ENCODE assay signal across 19 mouse cellular contexts in genomic region chr16:10699316-10699715, GRCm38 (mm10).
"Had no signal": no experiment of that assay in that cellular context is flagged by ENCODE, and none has a peak within 500 bp of the region (broad histone marks: within the 10 kb centered on the region; RNA-seq: fewer than 3 reads in every experiment).

No protein-coding gene starts in this region.

- H3K9ac ChIP-seq: intestine, embryonic 15.5 days; limb, embryonic 12.5 days; limb, embryonic 15.5 days; liver, embryonic 14.5 days; liver, postnatal 0 days; lung, embryonic 14.5 days had no signal

- ATAC-seq: intestine, embryonic 15.5 days; liver, postnatal 0 days had no signal

- H3K27me3 ChIP-seq: intestine, embryonic 15.5 days; limb, embryonic 12.5 days; limb, embryonic 15.5 days had no signal

- H3K27ac ChIP-seq: intestine, embryonic 15.5 days; layer of hippocampus, adult 2 months; left cerebral cortex, adult 2 months; limb, embryonic 15.5 days; liver, embryonic 14.5 days had no signal

- H3K4me2 ChIP-seq: intestine, embryonic 15.5 days; limb, embryonic 12.5 days; limb, embryonic 15.5 days; liver, embryonic 11.5 days; lung, embryonic 14.5 days; midbrain, embryonic 11.5 days had no signal

- H3K36me3 ChIP-seq: intestine, embryonic 15.5 days; limb, embryonic 12.5 days; limb, embryonic 15.5 days had no signal

- H3K4me3 ChIP-seq: intestine, embryonic 15.5 days; layer of hippocampus, adult 2 months; left cerebral cortex, adult 2 months; limb, embryonic 12.5 days; limb, embryonic 15.5 days had no signal

- DNase-seq: kidney, adult 11 months; kidney, adult 9 months; kidney, postnatal 14 days; kidney, postnatal 4 days; layer of hippocampus, adult 9-11 months; layer of hippocampus, postnatal 36 days; liver, postnatal 0 days; lung, embryonic 14.5 days; lung, postnatal 10 days; lung, postnatal 4 days; midbrain, embryonic 14.5 days had no signal

- H3K9me3 ChIP-seq: intestine, embryonic 15.5 days; limb, embryonic 12.5 days; limb, embryonic 15.5 days had no signal
